Mouse (Mus musculus): ENCODE results near the gene Cacna1d.

Cacna1d gene

DNA sequence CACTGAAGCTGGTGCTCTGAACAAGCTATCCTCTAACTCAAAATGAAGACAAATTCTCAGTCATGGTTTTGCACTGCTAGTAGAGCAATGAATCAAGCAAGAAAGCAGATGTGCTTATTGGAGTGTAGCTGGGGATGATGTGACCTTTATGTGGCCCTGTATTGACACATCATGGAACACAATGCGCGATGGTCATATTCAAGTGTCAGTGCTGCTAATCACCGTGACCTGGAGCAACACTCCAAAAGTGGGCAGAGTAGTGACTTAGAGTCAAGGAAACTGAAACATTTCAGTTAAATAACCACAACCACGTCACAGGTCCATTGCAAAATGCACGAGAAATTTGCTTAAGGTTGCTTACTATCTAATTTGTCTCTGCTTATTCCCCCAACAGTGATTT is 75.4 kb downstream of the Cacna1d start:
- in situ Hi-C loops (cut with MboI; ENCODE audit: low pct_unique_long_range_greater_than_20kb in 1 of 2, low sequenced_read_pairs in 2 of 2, unreplicated experiment in 1 of 2), result no loop called here

GRCm38 (mm10) chr14:30414131-30414530 is 77.1 kb downstream of the Cacna1d start:
- in situ Hi-C loops (cut with MboI; ENCODE audit: low pct_unique_long_range_greater_than_20kb in 1 of 2, low sequenced_read_pairs in 2 of 2, unreplicated experiment in 1 of 2), result no loop called here

GRCm38 (mm10) chr14:30409331-30409730 is 81.9 kb downstream of the Cacna1d start:
- in situ Hi-C loops (cut with MboI; ENCODE audit: low pct_unique_long_range_greater_than_20kb in 1 of 2, low sequenced_read_pairs in 2 of 2, unreplicated experiment in 1 of 2), result no loop called here

- in situ Hi-C loops (cut with MboI; ENCODE audit: low pct_unique_long_range_greater_than_20kb in 1 of 2, low sequenced_read_pairs in 2 of 2, unreplicated experiment in 1 of 2), result no loop called here
Observed at GRCm38 (mm10) chr14:30405456-30406225, 85.6 kb downstream of the Cacna1d start.

DNA sequence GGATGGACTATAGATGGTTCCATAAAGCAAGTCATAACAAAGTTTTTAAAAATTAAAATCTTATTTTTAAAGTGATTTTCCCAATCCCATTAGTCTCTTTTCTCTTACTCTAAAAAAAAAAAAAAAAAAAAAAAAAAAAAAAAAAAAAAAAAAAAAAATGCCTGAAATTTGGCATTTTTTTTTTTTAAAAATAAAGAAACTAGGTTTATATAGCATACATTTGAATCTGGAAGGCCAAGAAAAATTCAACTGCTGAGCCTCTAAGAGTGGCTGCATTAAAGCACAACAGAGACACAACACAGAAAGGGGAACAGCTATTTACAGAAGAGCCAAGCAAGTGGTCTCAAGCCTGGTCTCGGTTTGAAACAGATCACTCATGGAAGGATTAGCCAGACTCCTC is 112.9 kb downstream of the Cacna1d start:
- in situ Hi-C loops (cut with MboI; ENCODE audit: low pct_unique_long_range_greater_than_20kb in 1 of 2, low sequenced_read_pairs in 2 of 2, unreplicated experiment in 1 of 2), result no loop called here

DNA sequence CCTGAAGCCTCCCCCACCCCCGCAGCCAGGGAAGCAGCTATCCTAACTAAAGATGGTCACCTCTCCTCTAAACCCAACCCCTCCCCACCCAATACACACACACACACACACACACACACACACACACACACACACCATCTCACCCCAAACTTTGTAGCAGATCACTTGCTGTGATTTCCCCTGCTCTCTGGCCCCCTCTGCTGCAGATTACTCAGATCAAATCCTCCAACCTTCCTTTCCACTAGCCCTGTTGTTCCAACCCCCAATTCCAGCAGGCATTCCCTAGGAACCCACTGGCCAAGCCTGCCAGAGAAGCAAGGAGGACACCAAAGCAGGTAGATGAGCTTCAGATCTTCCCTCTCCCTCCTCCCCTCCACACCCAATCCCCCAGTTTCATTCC is 118.4 kb downstream of the Cacna1d start:
- in situ Hi-C loops (cut with MboI; ENCODE audit: low pct_unique_long_range_greater_than_20kb in 1 of 2, low sequenced_read_pairs in 2 of 2, unreplicated experiment in 1 of 2), result no loop called here

- in situ Hi-C loops (cut with MboI; ENCODE audit: low pct_unique_long_range_greater_than_20kb in 1 of 2, low sequenced_read_pairs in 2 of 2, unreplicated experiment in 1 of 2), result no loop called here
Observed at GRCm38 (mm10) chr14:30371070-30371469, 120.2 kb downstream of the Cacna1d start.

DNA sequence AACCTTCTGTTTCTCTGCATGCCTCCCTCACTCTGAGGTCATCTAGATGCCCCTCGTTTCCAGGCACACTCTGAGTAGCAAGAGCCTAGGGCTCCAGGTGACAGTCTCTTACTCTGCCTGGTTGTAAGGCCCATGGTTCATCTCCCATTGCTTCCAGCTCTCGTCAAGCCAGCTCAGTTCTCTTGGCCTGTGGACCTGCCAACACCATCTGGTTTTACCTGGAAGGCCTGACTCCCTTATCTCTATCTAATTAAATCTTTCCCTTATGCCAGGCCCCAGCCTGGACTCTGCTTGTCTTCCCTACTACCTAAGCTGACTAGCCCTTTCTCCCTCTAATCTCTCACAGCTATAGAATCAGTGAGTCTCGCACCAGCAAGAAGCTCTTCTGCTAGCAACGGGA is 124.2 kb downstream of the Cacna1d start:
- in situ Hi-C loops (cut with MboI; ENCODE audit: low pct_unique_long_range_greater_than_20kb in 1 of 2, low sequenced_read_pairs in 2 of 2, unreplicated experiment in 1 of 2), result no loop called here

GRCm38 (mm10) chr14:30365866-30366265 is 125.4 kb downstream of the Cacna1d start:
- in situ Hi-C loops (cut with MboI; ENCODE audit: low pct_unique_long_range_greater_than_20kb in 1 of 2, low sequenced_read_pairs in 2 of 2, unreplicated experiment in 1 of 2), result no loop called here

DNA sequence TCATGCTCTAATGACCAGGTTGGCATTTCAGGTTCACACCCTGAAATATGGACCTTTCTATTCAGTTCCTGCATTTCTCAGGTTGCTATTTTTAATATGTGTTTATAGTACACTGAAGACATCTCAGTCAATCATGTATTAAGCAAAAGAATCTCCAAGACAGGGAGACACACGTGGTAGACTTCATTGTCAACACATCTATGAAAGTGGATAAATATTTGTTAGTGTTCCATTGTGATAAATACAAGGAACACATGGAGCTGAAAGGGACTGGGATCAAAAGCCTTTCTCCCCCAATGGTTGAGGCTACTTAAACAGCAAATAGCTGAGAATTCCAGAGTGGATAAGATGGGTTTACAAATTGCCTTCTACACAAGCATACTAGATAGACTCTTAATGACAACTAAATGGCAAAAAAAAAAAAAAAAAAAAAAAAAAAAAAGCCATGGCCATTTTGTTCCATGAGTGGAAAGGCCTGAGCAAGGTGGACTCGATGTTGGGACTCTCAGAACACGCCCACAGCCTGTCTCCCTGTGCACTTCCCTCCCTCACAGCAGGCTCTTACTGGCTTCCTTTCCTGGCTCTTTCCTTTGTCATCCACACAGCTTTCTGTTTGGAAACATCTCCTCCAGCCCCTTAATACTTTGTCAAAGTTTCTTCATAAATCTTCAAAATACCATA is 127.6 kb downstream of the Cacna1d start:
- in situ Hi-C loops (cut with MboI; ENCODE audit: low pct_unique_long_range_greater_than_20kb in 1 of 2, low sequenced_read_pairs in 2 of 2, unreplicated experiment in 1 of 2), result no loop called here

GRCm38 (mm10) chr14:30362370-30362769 is 128.9 kb downstream of the Cacna1d start:
- in situ Hi-C loops (cut with MboI; ENCODE audit: low pct_unique_long_range_greater_than_20kb in 1 of 2, low sequenced_read_pairs in 2 of 2, unreplicated experiment in 1 of 2), result no loop called here

DNA sequence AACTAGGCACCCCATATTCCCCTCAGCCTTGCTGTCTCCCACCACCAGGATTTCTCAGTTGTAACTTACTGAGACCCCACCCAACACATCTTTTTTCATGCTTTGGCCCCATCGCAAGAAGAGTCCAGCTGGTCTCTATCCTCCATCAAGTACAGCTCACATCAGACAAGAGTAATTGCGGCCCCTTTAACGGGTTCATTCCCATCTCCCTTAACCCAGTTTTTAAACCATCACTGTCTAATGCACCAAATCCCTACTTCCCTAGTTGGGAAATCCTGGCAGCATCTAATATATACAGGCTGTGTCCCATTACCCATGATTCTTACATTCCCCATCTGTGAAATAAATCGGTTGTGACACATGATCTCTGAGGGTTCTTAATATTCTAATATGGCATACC is 130.8 kb downstream of the Cacna1d start:
- in situ Hi-C loops (cut with MboI; ENCODE audit: low pct_unique_long_range_greater_than_20kb in 1 of 2, low sequenced_read_pairs in 2 of 2, unreplicated experiment in 1 of 2), result no loop called here

GRCm38 (mm10) chr14:30360004-30360403 is 131.3 kb downstream of the Cacna1d start:
- in situ Hi-C loops (cut with MboI; ENCODE audit: low pct_unique_long_range_greater_than_20kb in 1 of 2, low sequenced_read_pairs in 2 of 2, unreplicated experiment in 1 of 2), result no loop called here

GRCm38 (mm10) chr14:30358028-30358427 is 133.2 kb downstream of the Cacna1d start:
- in situ Hi-C loops (cut with MboI; ENCODE audit: low pct_unique_long_range_greater_than_20kb in 1 of 2, low sequenced_read_pairs in 2 of 2, unreplicated experiment in 1 of 2), result no loop called here

DNA sequence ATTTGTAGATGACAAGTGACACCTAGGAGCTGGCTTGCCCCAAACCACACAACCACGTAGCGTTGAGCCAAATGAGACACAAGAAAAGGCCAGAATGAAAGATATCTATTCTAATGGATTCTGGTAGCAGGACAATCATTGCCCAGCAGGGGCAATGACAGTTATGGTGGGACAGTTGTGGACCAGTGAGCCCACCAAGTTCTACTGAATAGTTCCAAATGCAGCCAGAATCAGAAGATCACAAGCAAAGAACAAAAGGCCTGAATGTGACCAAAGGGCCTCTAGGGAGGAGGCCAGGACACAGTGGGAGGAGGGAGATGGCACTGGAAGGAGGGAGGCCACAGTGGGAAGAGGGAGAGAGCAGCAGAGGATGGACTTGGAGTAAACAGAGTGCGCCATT is 134.8 kb downstream of the Cacna1d start:
- in situ Hi-C loops (cut with MboI; ENCODE audit: low pct_unique_long_range_greater_than_20kb in 1 of 2, low sequenced_read_pairs in 2 of 2, unreplicated experiment in 1 of 2), result no loop called here

- in situ Hi-C loops (cut with MboI; ENCODE audit: low pct_unique_long_range_greater_than_20kb in 1 of 2, low sequenced_read_pairs in 2 of 2, unreplicated experiment in 1 of 2), result no loop called here
Observed at GRCm38 (mm10) chr14:30354761-30355160, 136.5 kb downstream of the Cacna1d start.

- in situ Hi-C loops (cut with MboI; ENCODE audit: low pct_unique_long_range_greater_than_20kb in 1 of 2, low sequenced_read_pairs in 2 of 2, unreplicated experiment in 1 of 2), result no loop called here
Observed at GRCm38 (mm10) chr14:30354127-30354463, 137.2 kb downstream of the Cacna1d start.

DNA sequence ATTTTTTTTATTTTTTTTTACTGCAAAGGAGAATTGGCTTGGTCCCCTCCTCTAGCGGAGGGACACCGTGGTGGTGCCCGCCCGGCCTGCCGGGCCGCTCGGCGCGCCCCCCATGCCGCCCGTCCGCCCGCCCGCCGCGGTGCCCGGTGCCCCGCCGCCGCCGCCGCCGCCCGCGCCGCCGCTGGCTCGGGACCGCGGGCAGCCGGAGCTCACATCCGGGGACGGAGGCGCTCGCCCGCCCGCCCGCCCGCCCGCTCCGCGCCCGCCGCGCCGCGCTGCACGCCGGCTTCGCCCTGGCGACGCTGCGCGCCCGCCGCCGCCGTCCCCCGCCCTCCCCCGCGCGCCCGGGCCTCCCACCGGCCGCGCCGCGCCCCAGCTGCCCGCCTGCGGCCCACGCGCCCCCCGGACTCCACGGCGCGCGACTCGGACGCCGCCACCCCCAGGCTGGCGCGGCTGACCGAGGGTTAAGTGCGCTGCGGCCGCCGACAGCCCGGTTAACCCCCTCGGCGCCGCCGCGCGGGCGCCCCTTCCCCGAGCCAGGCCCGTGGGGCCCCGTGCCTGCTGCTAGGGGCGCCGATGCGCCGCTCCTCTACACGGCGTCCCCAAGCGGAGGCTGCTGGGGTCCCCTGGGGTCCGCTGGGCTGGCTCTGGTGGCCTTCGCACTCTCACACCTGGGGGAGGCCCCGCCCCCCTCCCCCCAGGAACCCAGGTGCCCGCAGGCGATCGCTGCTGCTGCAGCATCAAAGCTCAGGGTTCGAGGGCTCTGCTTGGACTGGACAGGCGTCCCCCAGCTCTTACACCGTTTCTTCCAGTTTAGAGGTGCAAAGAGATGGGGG is 137.7 kb downstream of the Cacna1d start:
- in situ Hi-C loops (cut with MboI; ENCODE audit: low pct_unique_long_range_greater_than_20kb in 1 of 2, low sequenced_read_pairs in 2 of 2, unreplicated experiment in 1 of 2), result no loop called here

DNA sequence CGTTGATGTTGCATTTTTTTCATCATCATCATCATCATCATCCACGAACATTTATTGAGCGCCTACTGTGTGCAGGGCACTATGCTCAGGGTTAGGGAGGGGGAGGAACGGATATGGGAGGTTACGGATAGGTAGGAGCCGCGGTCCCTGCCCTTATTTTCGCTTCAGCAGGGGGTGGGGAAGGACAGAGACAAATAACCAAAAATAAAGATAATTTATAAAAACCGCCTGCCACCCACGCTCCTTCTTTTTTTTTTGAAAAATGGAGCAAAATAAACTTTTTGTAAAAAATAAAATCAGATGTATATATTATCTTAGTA is 138.3 kb downstream of the Cacna1d start:
- in situ Hi-C loops (cut with MboI; ENCODE audit: low pct_unique_long_range_greater_than_20kb in 1 of 2, low sequenced_read_pairs in 2 of 2, unreplicated experiment in 1 of 2), result no loop called here

Measured in mouse embryonic stem cell (cell line).